Mouse (Mus musculus) lung, embryonic 16.5 days (tissue): ENCODE data around the gene Rhbdd2. TPM values are rescaled to one million over a fixed set of nuclear protein-coding genes. Genes with fewer than 3 reads are reported as not detected.
A peak's percentile ranks its signal among the peaks of the same experiment; 100 is the strongest.
"Not testable (repeated sequence)": the region's sequence is repeated elsewhere in the genome, so short reads cannot be mapped to it uniquely, and the experiment has no call there.

Source experiments
- ATAC-seq: fragments of 200-750 bp; cut with Nextera tagmentation; 2 replicates; pipeline ENCODE4 v1.8.0; 2017; ENCODE audit warnings: low read depth, mild to moderate bottlenecking, moderate library complexity
- H3K27ac ChIP-seq: fragments of 300-500 bp; sonication (generic); 2 replicates; pipeline ENCODE4 v1.5.1; 2014; ENCODE audit warnings: mild to moderate bottlenecking, control low read depth, low read length
- H3K27me3 ChIP-seq: fragments of 300-500 bp; sonication (generic); 2 replicates; pipeline ENCODE4 v1.6.1; 2014; ENCODE audit warnings: low read depth, low read length, mixed read lengths; ENCODE audit not compliant: control insufficient read depth, insufficient read depth
- H3K36me3 ChIP-seq: fragments of 300-500 bp; sonication (generic); 2 replicates; pipeline ENCODE4 v1.6.1; 2014; ENCODE audit warnings: low read length; ENCODE audit not compliant: control insufficient read depth, insufficient read depth
- H3K4me1 ChIP-seq: fragments of 300-500 bp; sonication (generic); replicated peaks from 2 replicates; pipeline ENCODE4 v1.6.1; 2014; ENCODE audit warnings: low read length, mixed read lengths; ENCODE audit not compliant: control insufficient read depth, insufficient read depth
- H3K4me2 ChIP-seq: fragments of 300-500 bp; sonication (generic); 2 replicates; pipeline ENCODE4 v1.6.1; 2014; ENCODE audit warnings: low read depth, low read length, control low read depth
- H3K4me3 ChIP-seq: fragments of 300-500 bp; sonication (generic); 2 replicates; pipeline ENCODE4 v1.5.1; 2014; ENCODE audit warnings: mild to moderate bottlenecking, low read length, control low read depth
- H3K9ac ChIP-seq: fragments of 300-500 bp; sonication (generic); 2 replicates; pipeline ENCODE4 v1.6.1; 2014; ENCODE audit warnings: low read length, control low read depth
- H3K9me3 ChIP-seq: fragments of 300-500 bp; sonication (generic); 2 replicates; pipeline ENCODE4 v1.6.1; 2016; ENCODE audit warnings: low read length; ENCODE audit not compliant: control insufficient read depth
- WGBS: fragments of 180-500 bp; shearing (Covaris S2); extraction: QIAGEN DNeasy Blood & Tissue Kit; methylation state at CpG from one replicate; pipeline ENCODE4 v1.1.7; 2014; 5-methylcytosine and 5-hydroxymethylcytosine counted together
- polyA plus RNA-seq: library from polyadenylated mRNA; unstranded; fragments of >200 nt; fragmentation: Nextera tagmentation; extraction: Ambion mirVana; gene quantifications from 2 replicates; pipeline ENCODE4 v1.2.1, GENCODE M21; 2015

The Rhbdd2 gene
- 30.8 and 33.1 TPM in 2 replicates for polyA plus RNA-seq

DNA sequence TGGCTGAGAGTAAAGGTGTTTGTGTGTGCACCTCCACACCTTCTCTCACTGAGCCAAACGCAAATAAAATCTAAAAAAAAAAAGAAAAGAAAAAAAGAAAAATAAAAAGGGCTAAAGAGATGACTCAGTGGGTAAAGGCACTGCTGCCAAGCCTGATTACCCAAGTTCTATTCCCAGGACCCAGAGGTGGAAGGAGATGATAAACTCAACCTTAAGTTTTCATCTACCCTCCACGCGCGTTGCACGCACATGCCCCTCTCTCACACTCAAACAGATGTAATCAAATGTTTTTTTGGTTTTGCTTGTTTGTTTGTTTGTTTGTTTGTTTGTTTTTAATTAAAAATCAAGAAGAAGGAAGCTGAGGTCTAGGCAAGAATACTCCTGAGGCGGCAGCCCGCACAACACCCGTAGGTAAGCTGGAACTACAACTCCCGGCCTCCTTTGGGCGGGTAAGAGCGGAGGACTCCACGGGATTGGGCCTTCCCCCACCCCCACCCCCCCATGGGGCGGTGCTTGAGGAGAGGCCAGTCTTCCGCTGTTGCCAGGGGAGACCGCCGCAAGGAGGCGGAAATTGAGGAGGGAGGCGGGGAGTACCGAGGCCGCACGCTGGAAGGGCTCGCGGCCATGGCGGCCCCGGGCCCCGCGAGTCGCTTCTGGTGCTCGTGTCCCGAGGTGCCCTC, at the start of gene Rhbdd2:
Rhbdd2 (plus strand) TSS at position 502 of the 680 bp plus-strand sequence.
- H3K27ac ChIP-seq = peak within 1 kb of the TSS; percentile 75
- peak within 1 kb of the TSS; percentile 90 for H3K9ac ChIP-seq
- peaks cover 11% of the 10 kb centered on the region for H3K36me3 ChIP-seq
- peak within 1 kb of the TSS; percentile 88 for H3K4me3 ChIP-seq
- H3K9me3 ChIP-seq = no peaks in the 10 kb centered on the region
- peaks cover 8% of the 10 kb centered on the region for H3K4me1 ChIP-seq
- peak within 1 kb of the TSS; percentile 85 for H3K4me2 ChIP-seq
- ATAC-seq = peak; percentile 100
- no peaks in the 10 kb centered on the region for H3K27me3 ChIP-seq
- whole genome bisulfite sequencing = 13% methylated on average over 28 of the region's 30 CpGs

DNA sequence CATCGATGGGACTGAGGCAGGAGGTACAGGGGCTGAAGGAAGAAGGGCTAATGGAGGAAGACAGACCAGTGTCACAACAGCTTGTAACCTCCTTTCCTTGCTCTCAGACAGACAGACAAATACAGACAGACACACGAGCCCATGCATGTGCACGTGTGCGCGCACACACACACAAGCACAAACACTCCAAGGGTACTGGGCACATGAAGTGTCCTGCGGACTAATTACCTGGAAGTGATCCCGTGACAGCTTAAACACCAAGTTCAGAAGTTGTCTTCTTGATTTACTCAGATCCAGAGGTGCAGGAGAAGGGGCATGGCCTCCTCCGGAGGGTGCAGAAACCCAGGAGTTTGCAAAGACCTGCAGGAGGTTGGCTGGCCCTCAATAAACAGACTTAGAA, 46.7 kb upstream of the Rhbdd2 start:
- 78% methylated on average over 8 of the region's 8 CpGs for WGBS
- no peak overlapping the region for H3K27ac ChIP-seq
- no peak for ATAC-seq

DNA sequence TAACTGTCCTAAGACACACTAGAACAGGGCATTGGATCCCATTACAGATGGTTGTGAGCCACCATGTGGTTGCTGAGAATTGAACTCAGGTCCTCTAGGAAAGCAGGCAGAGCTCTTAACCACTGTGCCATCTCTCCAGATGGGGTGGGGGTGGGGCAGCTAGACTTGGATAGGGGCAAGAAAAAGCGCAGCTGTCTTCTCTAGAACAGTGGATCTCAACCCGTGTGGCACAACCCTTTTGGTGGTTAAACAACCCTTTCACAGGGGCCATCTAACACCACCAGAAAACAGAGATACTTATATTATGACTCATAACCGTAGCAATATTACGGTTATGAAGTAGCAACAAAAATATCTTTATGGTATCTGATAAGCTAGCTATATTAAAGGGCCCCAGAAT, 44.7 kb upstream of the Rhbdd2 start:
- ATAC-seq = no peak
- peaks cover 2% of the 10 kb centered on the region for H3K9me3 ChIP-seq
- no peak overlapping the region for H3K27ac ChIP-seq
- no peaks in the 10 kb centered on the region for H3K36me3 ChIP-seq
- no peak overlapping the region for H3K4me2 ChIP-seq
- WGBS = 81% methylated on average over 4 of the region's 4 CpGs
- H3K9ac ChIP-seq = no peak overlapping the region
- no peaks in the 10 kb centered on the region for H3K4me1 ChIP-seq
- H3K27me3 ChIP-seq = no peaks in the 10 kb centered on the region
- no peak overlapping the region for H3K4me3 ChIP-seq

More for the DNA sequence above, 46.7 kb upstream of the Rhbdd2 start:
- no peaks in the 10 kb centered on the region for H3K36me3 ChIP-seq
- H3K4me1 ChIP-seq = no peaks in the 10 kb centered on the region
- H3K9ac ChIP-seq = no peak overlapping the region
- H3K4me2 ChIP-seq = no peak overlapping the region
- no peak overlapping the region for H3K4me3 ChIP-seq
- H3K27me3 ChIP-seq = no peaks in the 10 kb centered on the region
- H3K9me3 ChIP-seq = peaks cover 2% of the 10 kb centered on the region

DNA sequence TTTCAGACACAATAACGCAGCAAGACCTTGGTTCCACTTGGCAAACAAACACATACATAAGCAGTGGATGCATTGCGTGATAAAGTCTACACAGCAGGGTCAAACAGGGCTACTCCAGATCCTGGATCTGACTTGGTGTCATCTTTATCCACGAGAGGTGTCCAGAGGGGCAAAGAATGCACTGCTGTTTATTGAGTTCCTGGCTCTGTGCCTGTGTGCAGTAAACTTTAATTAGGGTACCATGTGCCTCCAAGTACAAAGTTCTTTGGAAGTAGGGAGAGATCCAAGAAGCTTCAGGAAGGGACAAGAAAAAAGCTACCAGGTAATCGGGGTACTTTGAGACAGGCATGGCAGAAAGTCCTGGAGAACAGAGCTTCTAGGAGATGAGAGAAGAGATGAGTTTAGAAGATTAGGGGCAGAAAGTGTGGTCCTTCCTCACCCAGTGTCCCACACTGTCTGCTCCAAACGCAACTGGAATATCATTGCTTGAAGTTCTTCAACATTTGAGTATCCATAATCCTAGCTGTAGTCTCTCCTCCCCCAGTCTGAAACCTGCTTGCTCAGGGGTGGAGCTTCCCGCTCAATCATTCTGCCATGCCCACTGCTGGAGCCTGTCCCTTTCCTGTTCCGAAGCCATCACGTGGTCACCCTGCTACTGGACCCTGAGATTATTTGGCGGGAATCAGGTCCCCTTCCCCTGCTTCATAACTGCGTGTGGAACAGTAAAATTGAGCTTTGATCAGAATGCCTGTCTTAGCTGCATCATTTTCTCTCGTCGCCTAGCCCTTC, 42.2 kb upstream of the Rhbdd2 start:
- no peak overlapping the region for H3K9ac ChIP-seq
- no peak overlapping the region for H3K4me3 ChIP-seq
- H3K36me3 ChIP-seq = no peaks in the 10 kb centered on the region
- no peaks in the 10 kb centered on the region for H3K4me1 ChIP-seq
- 72% methylated on average over 11 of the region's 12 CpGs for whole genome bisulfite sequencing
- no peaks in the 10 kb centered on the region for H3K27me3 ChIP-seq
- H3K27ac ChIP-seq = no peak overlapping the region
- no peak overlapping the region for H3K4me2 ChIP-seq
- peaks cover 2% of the 10 kb centered on the region for H3K9me3 ChIP-seq
- no peak for ATAC-seq

DNA sequence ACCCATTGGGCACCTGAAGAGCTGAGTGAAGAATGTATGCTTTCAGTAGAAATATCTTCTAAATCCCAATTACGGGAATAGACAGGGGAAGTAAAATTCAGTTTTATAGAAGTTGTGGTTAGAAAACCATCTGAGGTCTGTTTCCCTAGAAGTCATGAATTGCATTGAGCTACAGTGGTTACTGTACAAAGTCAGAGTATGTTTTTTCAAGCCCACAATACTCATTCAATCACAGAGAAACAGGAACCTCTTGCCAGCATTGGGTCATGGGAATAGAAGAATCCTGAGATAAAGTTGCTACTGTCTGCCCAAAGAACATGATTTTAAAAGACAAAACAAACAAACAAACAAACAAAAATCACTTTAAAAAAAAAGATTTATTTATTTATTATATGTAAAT, 27.8 kb upstream of the Rhbdd2 start:
- H3K4me1 ChIP-seq, H3K27me3 ChIP-seq, H3K9me3 ChIP-seq, H3K27ac ChIP-seq, H3K4me3 ChIP-seq, H3K36me3 ChIP-seq, ATAC-seq, H3K4me2 ChIP-seq, H3K9ac ChIP-seq: not testable (repeated sequence)
- no CpG with 5 or more reads among the region's 1 CpGs for WGBS

DNA sequence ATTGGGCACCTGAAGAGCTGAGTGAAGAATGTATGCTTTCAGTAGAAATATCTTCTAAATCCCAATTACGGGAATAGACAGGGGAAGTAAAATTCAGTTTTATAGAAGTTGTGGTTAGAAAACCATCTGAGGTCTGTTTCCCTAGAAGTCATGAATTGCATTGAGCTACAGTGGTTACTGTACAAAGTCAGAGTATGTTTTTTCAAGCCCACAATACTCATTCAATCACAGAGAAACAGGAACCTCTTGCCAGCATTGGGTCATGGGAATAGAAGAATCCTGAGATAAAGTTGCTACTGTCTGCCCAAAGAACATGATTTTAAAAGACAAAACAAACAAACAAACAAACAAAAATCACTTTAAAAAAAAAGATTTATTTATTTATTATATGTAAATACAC, 25.7 kb upstream of the Rhbdd2 start:
- H3K36me3 ChIP-seq, ATAC-seq, H3K27me3 ChIP-seq: not testable (repeated sequence)

DNA sequence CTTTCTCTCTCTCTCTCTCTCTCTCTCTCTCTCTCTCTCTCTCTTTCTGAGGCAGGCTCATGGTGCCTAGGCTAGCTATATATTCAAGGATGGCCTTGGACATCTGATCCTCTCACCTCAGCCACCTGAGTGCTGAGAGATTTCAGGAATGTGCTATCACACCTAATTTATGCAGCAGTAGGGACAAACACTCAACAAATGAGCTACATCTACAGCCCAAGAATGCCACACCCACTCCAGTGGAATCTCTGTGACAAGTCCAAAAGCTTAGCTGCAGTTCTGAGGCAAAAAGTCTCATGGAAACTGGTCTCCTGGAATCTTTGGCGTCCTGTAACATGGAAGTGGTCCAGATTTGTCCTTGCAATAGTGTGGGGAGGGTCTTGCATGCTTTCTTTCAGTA, 24.8 kb upstream of the Rhbdd2 start:
- no peaks in the 10 kb centered on the region for H3K27me3 ChIP-seq
- no peak overlapping the region for H3K4me2 ChIP-seq
- H3K4me3 ChIP-seq = no peak overlapping the region
- H3K4me1 ChIP-seq = no peaks in the 10 kb centered on the region
- H3K9me3 ChIP-seq = peaks cover 6% of the 10 kb centered on the region; the same call in 1 of the 2 replicates
- WGBS = 38% methylated on average over 1 of the region's 1 CpGs
- H3K36me3 ChIP-seq = no peaks in the 10 kb centered on the region
- no peak overlapping the region for H3K9ac ChIP-seq
- no peak overlapping the region for H3K27ac ChIP-seq
- no peak for ATAC-seq

More for the DNA sequence above, 25.7 kb upstream of the Rhbdd2 start:
- H3K4me3 ChIP-seq, H3K4me1 ChIP-seq, H3K27ac ChIP-seq, H3K9ac ChIP-seq, H3K4me2 ChIP-seq, H3K9me3 ChIP-seq: not testable (repeated sequence)
- no CpG with 5 or more reads among the region's 1 CpGs for whole genome bisulfite sequencing

DNA sequence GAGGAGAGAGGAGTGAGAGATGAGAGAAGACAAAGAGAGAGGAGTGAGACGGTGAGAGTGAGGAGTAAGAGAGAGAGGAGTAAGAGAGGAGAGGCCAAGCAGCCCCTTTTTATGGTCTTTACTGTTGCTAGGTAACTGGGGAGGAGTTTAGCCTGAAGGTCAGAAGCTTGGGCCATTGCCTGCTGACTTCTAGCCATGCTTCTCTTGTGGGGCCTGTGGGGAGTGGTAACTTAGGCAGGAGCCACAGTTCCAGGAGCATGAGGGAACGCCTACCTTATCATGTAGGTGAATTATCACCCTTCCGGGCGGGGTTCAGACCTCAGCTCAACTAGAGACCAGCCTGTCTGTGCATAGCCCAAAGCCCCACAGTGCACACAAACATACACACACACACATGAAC, 22.6 kb upstream of the Rhbdd2 start:
- H3K9me3 ChIP-seq = 0 out of 2 replicates have a peak, but pooled peaks cover 2% of the 10 kb centered on the region
- no peaks in the 10 kb centered on the region for H3K27me3 ChIP-seq
- WGBS = 61% methylated on average over 4 of the region's 4 CpGs
- H3K36me3 ChIP-seq = no peaks in the 10 kb centered on the region
- no peak overlapping the region for H3K4me3 ChIP-seq
- no peak for ATAC-seq
- H3K4me1 ChIP-seq = no peaks in the 10 kb centered on the region
- H3K27ac ChIP-seq = no peak overlapping the region
- no peak overlapping the region for H3K4me2 ChIP-seq
- H3K9ac ChIP-seq = no peak overlapping the region

DNA sequence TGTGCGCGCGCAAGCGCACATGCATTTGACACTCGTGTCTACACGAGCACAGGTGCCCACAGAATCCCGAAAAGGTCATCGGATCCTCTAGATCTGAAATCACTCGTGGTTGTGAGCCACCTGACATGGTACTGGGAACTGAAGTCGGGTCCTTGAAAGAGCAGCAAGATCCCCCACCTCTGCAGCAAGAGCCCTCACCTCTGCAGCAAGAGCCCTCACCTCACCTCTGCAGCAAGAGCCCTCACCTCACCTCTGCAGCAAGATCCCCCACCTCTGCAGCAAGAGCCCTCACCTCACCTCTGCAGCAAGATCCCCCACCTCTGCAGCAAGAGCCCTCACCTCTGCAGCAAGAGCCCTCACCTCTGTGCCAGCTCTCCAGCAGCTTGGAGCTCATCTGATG, 12.7 kb upstream of the Rhbdd2 start:
- ATAC-seq, H3K27me3 ChIP-seq, H3K27ac ChIP-seq, H3K9ac ChIP-seq, H3K36me3 ChIP-seq, H3K9me3 ChIP-seq, H3K4me1 ChIP-seq, H3K4me2 ChIP-seq, H3K4me3 ChIP-seq: not testable (repeated sequence)
- WGBS = 85% methylated on average over 10 of the region's 10 CpGs
